Mouse (Mus musculus): Measurements from ENCODE around the gene Zfp687. TPM values are rescaled to one million over a fixed set of nuclear protein-coding genes. Genes with fewer than 3 reads are reported as not detected.

Gene Zfp687
- total RNA-seq (2021), result 10 to 100 TPM; 23.1 to 25.9 TPM
- long read RNA-seq, experiment 1, full-length matches to known transcripts, result 1 of 15 reads
- long read RNA-seq, experiment 1, partial matches to known transcripts, result 5 of 15 reads
- long read RNA-seq, experiment 1, other reads (novel, unspliced or antisense), result 9 of 15 reads
- long read RNA-seq, experiment 2, partial matches to known transcripts, result 6 of 11 reads
- long read RNA-seq, experiment 2, other reads (novel, unspliced or antisense), result 5 of 11 reads

- peak; percentile 99 to 100 for DNase-seq (ENCODE audit: extremely low spot score in 1 of 2, low spot score in 2 of 2)
- intact Hi-C loops (cut with DNase I), result no loop called here
Measured at GRCm38 (mm10) chr3:95015337-95015872, at the start of gene Zfp687. Gene Zfp687, minus strand, starts transcription at chr3:95015448.

GRCm38 (mm10) chr3:95063741-95064140 is 48.5 kb upstream of the Zfp687 start:
- TF ChIP-seq CTCF (IDR thresholded peaks at IDR 0.05), result no peak
- intact Hi-C loops (cut with DNase I), result no loop called here
- no peak overlapping the region for H3K27ac ChIP-seq
- no peak overlapping the region for H3K4me3 ChIP-seq
- no peak for DNase-seq (ENCODE audit: extremely low spot score in 1 of 2, low spot score in 2 of 2)

More at GRCm38 (mm10) chr3:95015337-95015872, at the start of gene Zfp687:
- TF ChIP-seq CTCF (IDR thresholded peaks at IDR 0.05), result no peak
- H3K4me3 ChIP-seq, result peak within 1 kb of the TSS; percentile 95
- H3K27ac ChIP-seq, result peak within 1 kb of the TSS; percentile 94

GRCm38 (mm10) chr3:95058078-95058477 is 42.8 kb upstream of the Zfp687 start:
- intact Hi-C loops (cut with DNase I), result loop anchor here (2.0 kb wide), 1 partner anchor 47 kb away; no protein-coding TSS in a partner anchor
- H3K4me3 ChIP-seq, result no peak overlapping the region
- DNase-seq (ENCODE audit: extremely low spot score in 1 of 2, low spot score in 2 of 2), result peak; percentile 28 to 44
- TF ChIP-seq CTCF (IDR thresholded peaks at IDR 0.05), result no peak
- peak overlapping the region; percentile 47 for H3K27ac ChIP-seq

GRCm38 (mm10) chr3:95056275-95056674 is 41.0 kb upstream of the Zfp687 start:
- Histone ChIP-seq H3K27ac (no peak overlapping the region), H3K4me3 (no peak overlapping the region)
- no peak for DNase-seq (ENCODE audit: extremely low spot score in 1 of 2, low spot score in 2 of 2)
- intact Hi-C loops (cut with DNase I), result no loop called here
- no peak for TF ChIP-seq CTCF (IDR thresholded peaks at IDR 0.05)

- intact Hi-C loops (cut with DNase I), result no loop called here
Measured at GRCm38 (mm10) chr3:95054481-95055260, 39.4 kb upstream of the Zfp687 start.

GRCm38 (mm10) chr3:95053701-95054100 is 38.5 kb upstream of the Zfp687 start:
- no peak for DNase-seq (ENCODE audit: extremely low spot score in 1 of 2, low spot score in 2 of 2)
- Histone ChIP-seq H3K4me3 (no peak overlapping the region), H3K27ac (no peak overlapping the region)
- intact Hi-C loops (cut with DNase I), result loop anchor here (1.0 kb wide), 1 partner anchor 55 kb away; no protein-coding TSS in a partner anchor
- peak; percentile 77 for TF ChIP-seq CTCF (IDR thresholded peaks at IDR 0.05)

More at GRCm38 (mm10) chr3:95054481-95055260, 39.4 kb upstream of the Zfp687 start:
- Histone ChIP-seq H3K27ac (0 out of 2 replicates have a peak overlapping the region, but pooled peaks have one; percentile 11), H3K4me3 (no peak overlapping the region)
- no peak for TF ChIP-seq CTCF (IDR thresholded peaks at IDR 0.05)
- no peak for DNase-seq (ENCODE audit: extremely low spot score in 1 of 2, low spot score in 2 of 2)

- intact Hi-C loops (cut with DNase I), result loop anchor here (1.0 kb wide), 1 partner anchor 55 kb away; no protein-coding TSS in a partner anchor
- DNase-seq (ENCODE audit: extremely low spot score in 1 of 2, low spot score in 2 of 2), result no peak
- Histone ChIP-seq H3K4me3 (no peak overlapping the region), H3K27ac (no peak overlapping the region)
- TF ChIP-seq CTCF (IDR thresholded peaks at IDR 0.05), result peak; percentile 85
Measured at GRCm38 (mm10) chr3:95052959-95053358, 37.7 kb upstream of the Zfp687 start.

GRCm38 (mm10) chr3:95047914-95048313 is 32.7 kb upstream of the Zfp687 start:
- TF ChIP-seq CTCF (IDR thresholded peaks at IDR 0.05), result no peak
- intact Hi-C loops (cut with DNase I), result no loop called here
- Histone ChIP-seq H3K4me3 (no peak overlapping the region), H3K27ac (no peak overlapping the region)
- DNase-seq (ENCODE audit: extremely low spot score in 1 of 2, low spot score in 2 of 2), result no peak

- Histone ChIP-seq H3K27ac (no peak overlapping the region), H3K4me3 (no peak overlapping the region)
- DNase-seq (ENCODE audit: extremely low spot score in 1 of 2, low spot score in 2 of 2), result no peak
- TF ChIP-seq CTCF (IDR thresholded peaks at IDR 0.05), result no peak
- intact Hi-C loops (cut with DNase I), result no loop called here
Measured at GRCm38 (mm10) chr3:95046462-95047057, 31.3 kb upstream of the Zfp687 start.

GRCm38 (mm10) chr3:95043251-95043650 is 28.0 kb upstream of the Zfp687 start:
- Histone ChIP-seq H3K4me3 (no peak overlapping the region), H3K27ac (no peak overlapping the region)
- DNase-seq (ENCODE audit: extremely low spot score in 1 of 2, low spot score in 2 of 2), result no peak
- TF ChIP-seq CTCF (IDR thresholded peaks at IDR 0.05), result no peak
- intact Hi-C loops (cut with DNase I), result no loop called here

- intact Hi-C loops (cut with DNase I), result no loop called here
- TF ChIP-seq CTCF (IDR thresholded peaks at IDR 0.05), result no peak
- peak overlapping the region; percentile 84 for H3K27ac ChIP-seq
- peak overlapping the region; percentile 87 for H3K4me3 ChIP-seq
- no peak for DNase-seq (ENCODE audit: extremely low spot score in 1 of 2, low spot score in 2 of 2)
Measured at GRCm38 (mm10) chr3:95042838-95043229, 27.6 kb upstream of the Zfp687 start.

All from left cerebral cortex, adult 2 months (tissue).